ENCODE assay signal across 11 mouse cellular contexts in the genomic region with DNA sequence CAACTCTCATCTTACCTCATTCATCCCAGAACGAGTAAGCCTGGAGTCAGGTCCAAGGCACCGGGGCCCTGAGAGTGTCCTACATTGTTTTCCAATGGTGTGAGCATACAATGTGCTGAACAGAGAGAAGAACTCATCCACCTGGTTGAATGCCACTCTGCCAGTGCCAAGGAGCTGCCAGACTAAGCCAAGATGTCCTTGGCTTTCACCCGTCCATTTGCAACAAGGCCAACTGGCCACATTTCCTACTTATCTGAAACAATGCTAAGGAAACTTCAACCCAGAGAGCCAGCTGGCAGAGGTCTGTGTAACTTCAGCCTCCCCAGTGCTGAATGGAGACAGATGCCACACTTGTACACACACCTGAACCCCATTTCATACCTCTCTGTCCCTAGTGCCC.
A peak's percentile ranks its signal among the peaks of the same experiment; 100 is the strongest.
DNase-seq lines count a peak whose midpoint lies in the region; ATAC-seq lines count a peak whose summit lies in the region.
"Had no signal": no experiment of that assay in that cellular context is flagged by ENCODE, and none has a peak within 500 bp of the region (broad histone marks: within the 10 kb centered on the region; RNA-seq: fewer than 3 reads in every experiment).

No protein-coding gene starts in this region.

- intact Hi-C loops in gastrocnemius, postnatal 14 days (cut with DNase I; ENCODE audit: low total_unique reads): no loop called here

- ATAC-seq in erythroblast, adult 5-6 weeks (replicated peaks; ENCODE audit: low FRiP score, poor library complexity, severe bottlenecking): no peak
- ATAC-seq: lung, postnatal 0 days had no signal

- peak; percentile 16 for DNase-seq in gastrocnemius, adult 18-20 months (ENCODE audit: low spot score)
- no peak for DNase-seq in gastrocnemius, postnatal 14 days
- peak; percentile 4 for DNase-seq in testis, postnatal 14 days (ENCODE audit: low spot score)
- no peak for DNase-seq in testis, postnatal 10 days (ENCODE audit: low spot score)
- peak; percentile 37 to 55 for DNase-seq in cerebellum, postnatal 25 days
- DNase-seq in B cell, adult 2 months: no peak
- no peak for DNase-seq in lung, adult 18-20 months
- DNase-seq: gastrocnemius, postnatal 36 days; kidney, adult 8-10 months had no signal

Comparison
In these comparisons a context has a peak if more than half of its experiments do, and no peak if none do; other contexts are left out.
1. DNase-seq: peak in gastrocnemius, adult 18-20 months (single experiment), testis, postnatal 14 days (single experiment) and cerebellum, postnatal 25 days (2 of 2); none in gastrocnemius, postnatal 14 days (single experiment), testis, postnatal 10 days (single experiment), B cell, adult 2 months (0 of 2) and lung, adult 18-20 months (0 of 2).